Comparison of ENCODE assay signal across 19 mouse cellular contexts in genomic region chr16:17267937-17268336, GRCm38 (mm10). TPM values are rescaled to one million over a fixed set of nuclear protein-coding genes. Genes with fewer than 3 reads are reported as not detected.
A peak's percentile ranks its signal among the peaks of the same experiment; 100 is the strongest.
DNase-seq lines count a peak whose midpoint lies in the region; ATAC-seq lines count a peak whose summit lies in the region.
"Had no signal": no experiment of that assay in that cellular context is flagged by ENCODE, and none has a peak within 500 bp of the region (broad histone marks: within the 10 kb centered on the region; RNA-seq: fewer than 3 reads in every experiment).

No protein-coding gene starts in this region.

- H3K4me2 ChIP-seq in embryonic facial prominence, embryonic 11.5 days (ENCODE audit: low read depth, low read length) = no peak overlapping the region
- H3K4me2 ChIP-seq in neural tube, embryonic 14.5 days (ENCODE audit: low read depth, low read length) = no peak overlapping the region
- no peak overlapping the region for H3K4me2 ChIP-seq in liver, embryonic 16.5 days (ENCODE audit: low read depth, low read length)
- H3K4me2 ChIP-seq: limb, embryonic 12.5 days; lung, embryonic 15.5 days had no signal

- no peak overlapping the region for H3K9ac ChIP-seq in embryonic facial prominence, embryonic 11.5 days (replicated peaks; ENCODE audit: low read length)
- H3K9ac ChIP-seq in neural tube, embryonic 14.5 days (replicated peaks; ENCODE audit: low read depth, low read length) = no peak overlapping the region
- no peak overlapping the region for H3K9ac ChIP-seq in liver, embryonic 16.5 days (ENCODE audit: low read depth, low read length)
- H3K9ac ChIP-seq: forebrain, postnatal 0 days; limb, embryonic 12.5 days; lung, embryonic 15.5 days had no signal

- H3K27ac ChIP-seq in embryonic facial prominence, embryonic 11.5 days (replicated peaks; ENCODE audit: low read depth, low read length) = no peak overlapping the region
- no peak overlapping the region for H3K27ac ChIP-seq in embryonic facial prominence, embryonic 10.5 days (replicated peaks)
- no peak overlapping the region for H3K27ac ChIP-seq in neural tube, embryonic 14.5 days (ENCODE audit: low read depth, low read length)
- H3K27ac ChIP-seq in liver, embryonic 16.5 days (ENCODE audit: low read length) = no peak overlapping the region
- H3K27ac ChIP-seq: kidney, postnatal 0 days; left cerebral cortex, adult 2 months; limb, embryonic 12.5 days; lung, embryonic 15.5 days; macrophage had no signal

- WGBS in embryonic facial prominence, embryonic 11.5 days = 74% methylated on average over 5 of the region's 5 CpGs
- 78% methylated on average over 5 of the region's 5 CpGs for WGBS in embryonic facial prominence, embryonic 10.5 days
- 60% methylated on average over 5 of the region's 5 CpGs for WGBS in neural tube, embryonic 14.5 days
- WGBS in liver, embryonic 16.5 days (ENCODE audit: insufficient replicate concordance) = 27% methylated on average over 5 of the region's 5 CpGs

- no peak for DNase-seq in embryonic facial prominence, embryonic 11.5 days (ENCODE audit: low spot score)
- DNase-seq in embryonic facial prominence, embryonic 10.5 days (ENCODE audit: low spot score) = no peak
- DNase-seq in neural tube, embryonic 10.5 days (ENCODE audit: extremely low spot score, low spot score) = no peak
- DNase-seq in layer of hippocampus, adult 18-20 months (ENCODE audit: low spot score in 2 of 2) = no peak
- no peak for DNase-seq in spleen, adult 12 weeks (ENCODE audit: low spot score)
- DNase-seq in thymus, postnatal 0 days (ENCODE audit: low spot score) = no peak
- DNase-seq: adrenal gland, postnatal 10 days; cerebellum, adult 11-12 months; cerebellum, postnatal 25 days; forebrain, postnatal 0 days; heart, adult 18-20 months had no signal

- H3K9me3 ChIP-seq in embryonic facial prominence, embryonic 11.5 days (replicated peaks; ENCODE audit: control insufficient read depth, low read length) = peaks cover 2% of the 10 kb centered on the region; the same call in 1 of the 2 replicates
- peaks cover 11% of the 10 kb centered on the region; the same call in 1 of the 2 replicates for H3K9me3 ChIP-seq in embryonic facial prominence, embryonic 10.5 days
- 0 out of 2 replicates have a peak, but pooled peaks cover 3% of the 10 kb centered on the region for H3K9me3 ChIP-seq in neural tube, embryonic 14.5 days (ENCODE audit: control insufficient read depth, low read length)
- no peaks in the 10 kb centered on the region; the same call in 1 of the 2 replicates for H3K9me3 ChIP-seq in liver, embryonic 16.5 days (replicated peaks; ENCODE audit: control insufficient read depth, low read length)
- H3K9me3 ChIP-seq: lung, embryonic 15.5 days had no signal

- no peaks in the 10 kb centered on the region for H3K27me3 ChIP-seq in embryonic facial prominence, embryonic 11.5 days (ENCODE audit: control insufficient read depth, insufficient read depth, low read length)
- no peaks in the 10 kb centered on the region for H3K27me3 ChIP-seq in embryonic facial prominence, embryonic 10.5 days (replicated peaks; ENCODE audit: low read depth, poor library complexity, severe bottlenecking)
- H3K27me3 ChIP-seq in neural tube, embryonic 14.5 days (ENCODE audit: control insufficient read depth, insufficient read depth, low read length) = no peaks in the 10 kb centered on the region
- no peaks in the 10 kb centered on the region; the same call in 1 of the 2 replicates for H3K27me3 ChIP-seq in liver, embryonic 16.5 days (ENCODE audit: control insufficient read depth, insufficient read depth, low read depth, low read length)
- H3K27me3 ChIP-seq: limb, embryonic 12.5 days; lung, embryonic 15.5 days had no signal

- H3K36me3 ChIP-seq in embryonic facial prominence, embryonic 11.5 days (replicated peaks; ENCODE audit: control insufficient read depth, insufficient read depth, low read depth, low read length) = no peaks in the 10 kb centered on the region
- peaks cover 1% of the 10 kb centered on the region for H3K36me3 ChIP-seq in embryonic facial prominence, embryonic 10.5 days (replicated peaks)
- H3K36me3 ChIP-seq in neural tube, embryonic 14.5 days (ENCODE audit: control insufficient read depth, insufficient read depth, low read length) = no peaks in the 10 kb centered on the region
- H3K36me3 ChIP-seq in liver, embryonic 16.5 days (ENCODE audit: control insufficient read depth, insufficient read depth) = no peaks in the 10 kb centered on the region
- H3K36me3 ChIP-seq: lung, embryonic 15.5 days had no signal

- ATAC-seq in embryonic facial prominence, embryonic 11.5 days (replicated peaks; ENCODE audit: insufficient number of reproducible peaks, low FRiP score, low TSS enrichment, low read depth) = 0 out of 2 replicates have a peak, but pooled peaks have one; percentile 33
- ATAC-seq in neural tube, embryonic 14.5 days (ENCODE audit: low read depth) = peak; percentile 19; the same call in 1 of the 2 replicates
- ATAC-seq in liver, embryonic 16.5 days (ENCODE audit: low read depth) = peak; percentile 73
- ATAC-seq: CD4-positive, CD25-positive, alpha-beta regulatory T cell, adult 4 months; forebrain, postnatal 0 days had no signal

- no peak overlapping the region for H3K4me3 ChIP-seq in embryonic facial prominence, embryonic 11.5 days (ENCODE audit: low read depth, low read length)
- H3K4me3 ChIP-seq in embryonic facial prominence, embryonic 10.5 days = no peak overlapping the region
- no peak overlapping the region for H3K4me3 ChIP-seq in neural tube, embryonic 14.5 days (ENCODE audit: low read depth, low read length)
- no peak overlapping the region for H3K4me3 ChIP-seq in liver, embryonic 16.5 days (ENCODE audit: low read depth, low read length)
- H3K4me3 ChIP-seq: left cerebral cortex, adult 2 months; limb, embryonic 12.5 days; lung, embryonic 15.5 days had no signal

- H3K4me1 ChIP-seq in embryonic facial prominence, embryonic 11.5 days (ENCODE audit: control insufficient read depth, insufficient read depth, low read length) = no peaks in the 10 kb centered on the region
- H3K4me1 ChIP-seq in embryonic facial prominence, embryonic 10.5 days = no peaks in the 10 kb centered on the region
- no peaks in the 10 kb centered on the region for H3K4me1 ChIP-seq in neural tube, embryonic 14.5 days (ENCODE audit: control insufficient read depth, insufficient read depth, low read length)
- H3K4me1 ChIP-seq in liver, embryonic 16.5 days (ENCODE audit: control insufficient read depth, low read depth, low read length) = peaks cover 11% of the 10 kb centered on the region
- H3K4me1 ChIP-seq: limb, embryonic 12.5 days; lung, embryonic 15.5 days had no signal

RNA-seq across cellular contexts. Expression of gene Tmem191c, which starts 7.9 kb away (rescaled TPM):
- polyA plus RNA-seq in embryonic facial prominence, embryonic 11.5 days (2014; fragmentation: Nextera tagmentation; extraction: Ambion mirVana) = 4.0 and 5.2 TPM in 2 replicates
- polyA plus RNA-seq in embryonic facial prominence, embryonic 10.5 days (2016; fragmentation: Nextera tagmentation; extraction: Ambion mirVana) = 7.1 and 8.9 TPM in 2 replicates
- 37.7 and 55.7 TPM in 2 replicates for polyA plus RNA-seq in neural tube, embryonic 14.5 days (2014; fragmentation: Nextera tagmentation; extraction: Ambion mirVana)
- 2.9 and 4.0 TPM in 2 replicates for polyA plus RNA-seq in liver, embryonic 16.5 days (2015; fragmentation: Nextera tagmentation; extraction: Ambion mirVana)
- 100 to 1,000 TPM in 1 of 2 experiments, 10 to 100 TPM in 1; 82.4 to 100 TPM for total RNA-seq in layer of hippocampus, adult 18-20 months (2021)
- polyA plus RNA-seq in thymus, postnatal 0 days (2015; fragmentation: Nextera tagmentation; extraction: Ambion mirVana) = 33.3 and 50.5 TPM in 2 replicates

RNA-seq across cellular contexts. Expression of gene Hic2, which starts 34.6 kb away (rescaled TPM):
- 6.1 and 7.8 TPM in 2 replicates for polyA plus RNA-seq in embryonic facial prominence, embryonic 11.5 days (2014; fragmentation: Nextera tagmentation; extraction: Ambion mirVana)
- polyA plus RNA-seq in embryonic facial prominence, embryonic 10.5 days (2016; fragmentation: Nextera tagmentation; extraction: Ambion mirVana) = 17.0 and 17.1 TPM in 2 replicates
- 4.8 and 6.7 TPM in 2 replicates for polyA plus RNA-seq in neural tube, embryonic 14.5 days (2014; fragmentation: Nextera tagmentation; extraction: Ambion mirVana)
- 3.0 and 3.4 TPM in 2 replicates for polyA plus RNA-seq in liver, embryonic 16.5 days (2015; fragmentation: Nextera tagmentation; extraction: Ambion mirVana)
- total RNA-seq in layer of hippocampus, adult 18-20 months (2021) = 1 to 10 TPM; 4.9 to 6.0 TPM
- 1.5 and 2.2 TPM in 2 replicates for polyA plus RNA-seq in thymus, postnatal 0 days (2015; fragmentation: Nextera tagmentation; extraction: Ambion mirVana)

RNA-seq across cellular contexts. Expression of gene Rimbp3, which starts 59.5 kb away (rescaled TPM):
- polyA plus RNA-seq in embryonic facial prominence, embryonic 11.5 days (2014; fragmentation: Nextera tagmentation; extraction: Ambion mirVana) = 0.41 and 0.47 TPM in 2 replicates
- 0.70 and 0.79 TPM in 2 replicates for polyA plus RNA-seq in embryonic facial prominence, embryonic 10.5 days (2016; fragmentation: Nextera tagmentation; extraction: Ambion mirVana)
- 2.2 and 2.7 TPM in 2 replicates for polyA plus RNA-seq in neural tube, embryonic 14.5 days (2014; fragmentation: Nextera tagmentation; extraction: Ambion mirVana)
- 0.04 and 0.05 TPM in 2 replicates for polyA plus RNA-seq in liver, embryonic 16.5 days (2015; fragmentation: Nextera tagmentation; extraction: Ambion mirVana)
- total RNA-seq in layer of hippocampus, adult 18-20 months (2021) = 1 to 10 TPM; 3.4 to 3.7 TPM
- 0.30 and 0.48 TPM in 2 replicates for polyA plus RNA-seq in thymus, postnatal 0 days (2015; fragmentation: Nextera tagmentation; extraction: Ambion mirVana)
- polyA plus RNA-seq: CD4-positive, CD25-positive, alpha-beta regulatory T cell, adult 4 months; macrophage had no signal

Comparison
In these comparisons a context has a peak if more than half of its experiments do, and no peak if none do; other contexts are left out.
1. ATAC-seq: peak in every context shown above with its lines; median percentile 73 in liver, embryonic 16.5 days; 33 in embryonic facial prominence, embryonic 11.5 days; 19 in neural tube, embryonic 14.5 days.